Mouse (Mus musculus): ENCODE data around the gene Bcas3. TPM values are rescaled to one million over a fixed set of nuclear protein-coding genes. Genes with fewer than 3 reads are reported as not detected.

The Bcas3 gene
- total RNA-seq, 2 experiments from 2014 or later, result 32.2 to 38.4 TPM

DNA sequence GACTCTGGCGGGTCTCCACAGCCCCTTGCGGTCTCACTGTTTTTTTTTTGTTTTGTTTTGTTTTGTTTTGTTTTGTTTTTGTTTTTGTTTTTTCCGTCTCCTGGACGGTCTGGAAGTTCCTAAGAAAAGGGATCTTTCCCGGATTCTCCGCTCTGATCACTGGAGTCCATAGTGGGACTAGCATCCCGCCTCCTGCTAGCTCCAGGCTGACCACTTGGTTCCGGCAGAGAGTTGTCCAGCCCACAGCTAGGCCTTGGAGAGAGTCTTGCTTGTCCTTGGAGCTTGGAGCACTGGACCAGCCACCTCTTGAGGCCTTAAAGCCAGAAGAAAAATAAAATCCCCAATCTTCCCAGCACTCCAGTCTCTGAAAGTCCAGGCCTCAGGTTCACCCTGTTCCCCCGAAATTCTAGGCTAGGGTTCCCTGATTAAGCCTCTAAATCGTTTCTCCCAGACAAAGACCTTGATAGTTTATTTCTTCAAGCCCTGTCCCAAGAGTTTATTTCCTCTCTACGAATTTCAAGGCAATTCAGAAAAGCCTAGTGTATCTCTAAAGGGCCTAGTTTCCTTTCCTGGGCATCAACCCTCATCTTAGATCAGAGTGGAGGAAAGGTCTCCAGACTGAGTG is 480.9 kb downstream of the Bcas3 start:
- DNase-seq, result peak in 1 of 2 experiments; percentile 25
- intact Hi-C loops (cut with DNase I), result no loop called here

DNA sequence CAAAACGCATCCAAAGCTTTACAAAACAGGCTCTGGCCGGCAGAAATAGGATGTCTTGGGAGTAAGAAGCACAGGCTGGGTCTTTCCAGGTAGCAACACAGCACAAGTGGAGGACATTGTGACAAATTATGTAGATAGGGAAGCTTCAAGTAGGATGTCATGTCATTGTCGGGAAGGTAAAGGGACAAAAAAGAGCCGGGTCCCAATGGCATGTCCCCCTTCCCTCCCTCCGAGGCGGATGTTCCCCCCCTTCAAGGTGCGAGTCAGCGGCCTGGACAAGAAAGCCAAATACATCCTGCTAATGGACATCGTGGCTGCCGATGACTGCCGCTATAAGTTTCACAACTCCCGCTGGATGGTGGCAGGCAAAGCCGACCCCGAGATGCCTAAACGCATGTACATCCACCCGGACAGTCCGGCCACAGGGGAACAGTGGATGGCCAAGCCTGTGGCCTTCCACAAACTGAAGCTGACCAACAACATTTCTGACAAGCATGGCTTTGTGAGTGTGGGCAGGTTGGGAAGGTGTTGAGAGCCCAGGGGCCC is 481.5 kb downstream of the Bcas3 start:
- intact Hi-C loops (cut with DNase I), result no loop called here
- DNase-seq, result no peak

DNA sequence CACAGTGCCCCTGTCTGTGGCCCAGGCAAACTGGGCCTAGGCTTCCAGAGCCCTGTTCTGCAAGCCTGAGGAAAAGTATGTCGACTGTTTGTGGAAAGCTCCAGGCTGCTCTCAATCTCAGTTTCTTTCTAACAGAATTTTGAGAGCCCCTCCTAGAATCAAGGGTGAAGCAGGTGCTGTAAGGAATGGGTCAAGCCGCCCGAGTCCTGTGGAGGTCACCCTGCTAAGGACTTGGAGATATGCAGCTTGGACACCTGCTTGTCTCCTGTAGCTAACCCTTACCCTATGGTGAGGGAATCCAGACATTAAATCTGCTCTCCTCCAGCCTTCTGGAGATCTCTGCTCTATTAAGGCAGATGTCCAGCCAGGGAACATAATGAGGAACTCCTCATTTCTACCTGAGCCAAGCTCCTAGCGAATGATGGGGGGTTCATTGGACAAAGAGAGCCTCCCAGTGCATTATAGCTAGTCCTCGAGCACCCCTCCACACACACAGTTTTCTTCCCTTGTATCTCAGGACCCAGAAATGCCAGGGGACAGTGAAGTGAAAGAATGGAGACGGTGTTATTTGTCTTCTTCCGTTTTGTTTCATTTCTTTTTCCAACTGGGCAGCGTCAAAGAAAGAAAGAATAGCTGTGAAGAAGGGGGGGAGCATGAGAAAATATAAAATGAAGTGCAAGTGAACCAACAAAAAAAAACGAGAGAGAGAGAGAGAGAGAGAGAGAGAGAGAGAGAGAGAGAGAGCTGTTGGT is 482.2 kb downstream of the Bcas3 start:
- DNase-seq, result no peak

DNA sequence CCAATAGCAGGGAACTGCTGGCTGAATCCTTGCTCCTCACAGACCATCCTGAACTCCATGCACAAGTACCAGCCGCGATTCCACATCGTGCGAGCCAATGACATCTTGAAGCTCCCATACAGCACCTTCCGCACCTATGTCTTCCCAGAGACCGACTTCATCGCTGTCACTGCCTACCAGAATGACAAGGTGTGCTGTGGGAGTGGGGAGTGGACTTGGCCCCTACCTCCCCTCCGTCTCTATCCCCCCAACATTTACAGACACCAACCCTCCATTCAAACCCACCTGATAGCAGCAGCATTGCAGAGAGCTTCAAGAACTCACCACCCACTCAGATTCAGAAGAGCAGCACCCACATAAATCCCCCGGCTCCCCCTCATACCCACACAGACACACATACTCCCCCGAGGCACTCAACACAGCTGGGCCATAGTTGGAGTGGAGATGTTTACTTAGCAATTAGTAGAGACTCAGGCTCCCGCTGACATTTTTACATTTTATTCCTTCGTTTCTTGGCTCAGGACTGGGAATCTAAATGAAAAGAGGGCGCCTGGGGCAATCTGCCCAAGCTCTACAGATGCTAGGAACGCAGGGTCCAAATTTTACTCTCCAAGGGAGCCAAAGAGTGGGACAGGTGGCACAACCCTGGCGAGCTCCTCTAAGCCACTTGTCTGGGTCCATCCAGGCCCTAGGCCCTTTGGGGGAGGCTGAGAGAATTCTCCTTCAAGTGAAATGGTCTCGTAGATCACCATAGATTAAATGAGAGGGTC is 483.0 kb downstream of the Bcas3 start:
- intact Hi-C loops (cut with DNase I), result no loop called here
- no peak for DNase-seq

More for the DNA sequence above, 482.2 kb downstream of the Bcas3 start:
- intact Hi-C loops (cut with DNase I), result no loop called here

DNA sequence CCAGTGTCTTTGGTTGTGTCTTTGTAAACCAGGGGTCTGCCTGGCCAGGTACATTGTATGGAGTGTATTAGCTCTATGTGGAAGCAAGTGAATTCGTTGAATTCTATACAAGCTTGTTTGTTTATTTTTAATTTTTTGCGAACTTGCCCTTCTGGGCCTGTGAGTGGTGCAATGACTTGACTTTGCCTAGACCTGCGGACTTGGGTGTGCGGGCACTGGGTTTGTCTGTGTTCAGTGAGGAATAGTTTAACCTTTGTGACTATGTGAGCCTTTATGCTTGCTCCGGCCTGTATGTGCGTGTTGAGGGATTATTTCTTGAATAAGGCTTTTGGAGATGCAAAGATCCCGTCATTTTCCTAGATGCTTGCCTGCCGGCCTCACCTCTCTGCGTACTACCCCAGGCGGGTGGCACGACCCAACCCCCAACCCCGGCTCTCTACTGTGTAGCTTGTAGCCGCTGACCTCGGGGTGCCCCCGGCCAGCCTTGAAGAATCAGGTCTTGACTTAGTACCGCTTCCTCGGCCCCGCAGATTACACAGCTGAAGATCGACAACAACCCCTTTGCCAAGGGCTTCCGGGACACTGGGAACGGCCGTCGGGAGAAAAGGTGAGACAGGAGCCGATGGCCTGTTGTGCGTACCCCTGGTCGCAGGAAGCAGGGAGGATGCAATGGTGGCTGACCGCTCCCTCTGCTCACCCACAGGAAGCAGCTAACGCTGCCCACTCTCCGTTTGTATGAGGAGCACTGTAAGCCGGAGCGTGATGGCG is 483.7 kb downstream of the Bcas3 start:
- intact Hi-C loops (cut with DNase I), result no loop called here
- DNase-seq, result peak in 1 of 2 experiments; percentile 25

DNA sequence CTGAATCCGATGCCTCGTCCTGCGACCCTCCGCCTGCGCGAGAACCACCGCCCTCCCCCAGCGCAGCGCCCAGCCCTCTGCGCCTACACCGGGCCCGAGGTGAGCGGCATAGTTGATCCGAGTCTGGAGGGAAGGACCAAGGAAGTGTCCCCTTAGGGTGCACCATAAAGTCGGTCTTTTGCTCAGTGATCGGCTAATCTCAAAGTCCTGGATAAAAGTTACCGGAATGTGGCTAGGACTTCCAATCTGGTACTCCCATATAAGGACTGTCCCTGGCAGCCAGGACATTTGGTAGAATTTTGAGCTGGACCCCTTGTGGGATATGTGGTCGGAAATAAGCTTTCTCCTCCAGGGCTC is 484.3 kb downstream of the Bcas3 start:
- DNase-seq, result no peak
- intact Hi-C loops (cut with DNase I), result no loop called here

DNA sequence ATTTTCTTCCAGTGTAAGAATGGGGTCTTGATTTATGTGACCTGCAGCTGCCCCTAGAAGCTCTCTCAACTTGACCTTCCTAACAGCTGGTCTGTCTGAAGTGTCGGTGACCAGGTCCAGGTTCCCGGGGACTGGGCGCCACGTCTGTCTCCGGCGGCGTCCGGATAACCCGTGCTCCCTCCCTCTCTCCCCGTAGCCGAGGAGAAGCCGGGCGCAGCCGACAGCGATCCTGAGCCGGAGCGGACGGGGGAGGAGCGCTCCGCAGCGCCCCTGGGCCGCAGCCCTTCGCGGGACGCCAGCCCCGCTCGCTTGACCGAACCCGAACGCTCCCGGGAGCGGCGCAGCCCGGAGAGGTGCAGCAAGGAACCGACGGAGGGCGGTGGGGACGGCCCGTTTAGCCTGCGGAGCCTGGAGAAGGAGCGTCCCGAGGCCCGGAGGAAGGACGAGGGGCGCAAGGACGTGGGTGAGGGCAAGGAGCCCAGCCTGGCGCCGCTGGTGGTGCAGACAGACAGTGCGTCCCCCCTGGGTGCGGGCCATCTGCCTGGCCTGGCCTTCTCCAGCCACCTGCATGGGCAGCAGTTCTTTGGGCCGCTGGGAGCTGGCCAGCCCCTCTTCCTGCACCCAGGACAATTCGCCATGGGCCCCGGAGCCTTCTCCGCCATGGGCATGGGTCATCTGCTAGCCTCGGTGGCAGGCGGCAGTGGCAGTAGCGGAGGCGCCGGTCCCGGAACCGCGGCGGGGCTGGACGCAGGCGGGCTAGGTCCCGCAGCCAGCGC is 484.9 kb downstream of the Bcas3 start:
- intact Hi-C loops (cut with DNase I), result no loop called here

DNA sequence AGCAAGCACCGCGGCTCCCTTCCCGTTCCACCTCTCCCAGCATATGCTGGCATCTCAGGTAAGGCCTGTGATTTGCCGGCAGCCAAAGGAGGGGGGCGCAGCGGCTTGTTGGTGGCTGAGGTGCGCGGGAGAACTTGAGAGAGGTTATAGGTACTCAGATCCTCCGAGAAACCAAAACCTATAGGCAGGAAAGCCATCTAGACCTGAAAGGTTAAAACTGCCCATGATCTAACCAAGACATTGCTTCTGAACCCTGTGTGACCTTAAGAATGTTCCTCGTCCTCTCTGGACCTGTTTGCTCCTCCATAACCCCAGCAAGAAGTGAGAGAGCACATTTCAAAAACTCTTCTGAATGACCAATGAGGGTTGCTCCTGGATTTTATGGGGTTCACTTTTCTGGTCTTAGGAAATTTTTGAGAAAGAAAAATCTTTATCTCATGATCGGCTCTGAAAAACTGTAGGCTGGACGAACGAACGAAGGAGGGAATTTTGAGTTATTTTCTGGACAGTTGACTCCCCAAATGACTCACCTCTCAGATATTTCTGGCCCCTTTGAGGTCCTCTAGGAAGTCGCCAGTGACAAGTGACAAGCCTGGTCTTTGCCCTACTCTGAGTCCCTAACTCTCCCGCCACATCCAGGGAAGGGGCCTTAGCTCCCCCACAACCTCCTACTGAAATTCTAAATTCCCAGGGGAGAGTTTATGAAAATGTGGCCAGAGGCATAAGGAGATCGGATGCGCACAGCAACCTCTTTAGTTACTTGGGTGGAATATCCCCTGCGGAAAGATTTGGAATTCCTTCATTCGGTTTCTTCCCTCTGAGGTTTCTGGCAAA is 485.7 kb downstream of the Bcas3 start:
- DNase-seq, result no peak
- intact Hi-C loops (cut with DNase I), result no loop called here

More for the DNA sequence above, 484.9 kb downstream of the Bcas3 start:
- DNase-seq, result peak in 1 of 2 experiments; percentile 25

DNA sequence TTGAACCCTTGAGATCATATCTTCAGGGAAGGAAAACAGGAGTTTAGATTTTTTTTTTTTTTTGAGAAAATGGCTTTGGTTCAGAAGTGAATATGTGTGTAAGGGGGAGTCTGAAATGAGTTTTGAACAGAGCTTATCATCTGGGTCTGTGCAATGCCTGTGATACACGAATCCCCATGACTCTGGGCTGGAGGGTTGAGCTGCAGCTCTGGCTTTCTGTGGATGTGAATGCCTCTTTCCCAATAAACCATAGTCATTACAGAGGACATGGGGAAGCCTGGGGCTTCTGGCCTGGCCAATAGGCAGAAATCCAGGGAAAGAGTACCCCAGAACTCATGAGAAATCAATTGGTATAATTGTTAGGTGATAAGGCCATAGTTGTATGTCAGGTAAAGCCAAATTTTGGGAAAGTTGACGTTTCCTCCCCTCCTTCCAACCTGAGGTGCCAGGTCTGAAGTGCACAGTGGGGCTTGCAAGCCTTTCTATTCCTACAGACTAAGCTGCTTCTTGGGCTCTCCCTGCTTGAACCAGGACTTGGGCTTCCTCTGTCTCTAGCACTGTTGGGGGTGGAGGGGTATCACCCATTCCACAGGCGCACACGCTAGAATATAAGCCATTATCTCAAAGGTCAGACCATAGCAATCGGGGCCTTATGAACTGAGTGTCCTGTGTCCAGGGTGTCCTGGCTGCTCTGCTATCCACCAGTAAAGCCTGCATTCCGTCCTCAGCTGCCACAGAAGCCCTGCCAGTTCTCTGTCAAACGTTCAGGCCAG is 486.5 kb downstream of the Bcas3 start:
- intact Hi-C loops (cut with DNase I), result loop anchor here (5.0 to 10.0 kb wide), 2 partner anchors 372 to 515 kb away; partner anchors contain the start of gene Med13
- no peak for DNase-seq

DNA sequence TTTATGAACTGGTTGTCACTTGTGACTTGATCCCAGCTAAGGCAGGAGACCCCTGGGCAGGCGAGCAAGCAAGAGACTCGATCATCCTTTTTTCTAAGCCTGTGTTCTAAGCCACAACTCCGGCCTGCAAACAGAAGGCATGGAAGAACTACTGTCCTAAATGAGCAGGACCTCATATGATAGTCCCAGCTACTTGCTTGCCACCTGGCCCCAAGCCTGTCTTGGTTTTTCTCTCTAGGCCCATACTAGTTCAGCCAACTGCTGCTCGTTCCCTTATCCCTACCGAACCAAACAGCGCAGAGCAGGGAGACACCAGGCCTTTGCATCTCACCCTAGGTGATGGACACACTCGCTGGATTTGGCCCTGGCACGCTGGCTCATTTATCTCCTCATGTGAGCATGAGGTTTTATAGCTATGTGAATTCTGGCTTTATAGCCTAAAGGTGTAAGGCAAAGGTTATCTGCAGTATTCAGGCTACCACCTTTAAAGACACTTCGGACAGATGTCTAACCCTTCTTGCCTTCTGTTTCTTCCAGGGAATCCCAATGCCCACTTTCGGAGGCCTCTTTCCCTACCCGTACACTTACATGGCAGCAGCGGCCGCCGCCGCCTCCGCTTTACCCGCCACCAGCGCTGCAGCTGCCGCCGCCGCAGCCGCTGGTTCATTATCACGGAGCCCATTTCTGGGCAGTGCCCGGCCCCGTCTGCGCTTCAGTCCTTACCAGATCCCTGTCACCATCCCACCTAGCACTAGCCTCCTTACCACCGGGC is 487.2 kb downstream of the Bcas3 start:
- no peak for DNase-seq
- intact Hi-C loops (cut with DNase I), result loop anchor here (5.0 to 10.0 kb wide), 2 partner anchors 373 to 515 kb away; partner anchors contain the start of gene Med13

DNA sequence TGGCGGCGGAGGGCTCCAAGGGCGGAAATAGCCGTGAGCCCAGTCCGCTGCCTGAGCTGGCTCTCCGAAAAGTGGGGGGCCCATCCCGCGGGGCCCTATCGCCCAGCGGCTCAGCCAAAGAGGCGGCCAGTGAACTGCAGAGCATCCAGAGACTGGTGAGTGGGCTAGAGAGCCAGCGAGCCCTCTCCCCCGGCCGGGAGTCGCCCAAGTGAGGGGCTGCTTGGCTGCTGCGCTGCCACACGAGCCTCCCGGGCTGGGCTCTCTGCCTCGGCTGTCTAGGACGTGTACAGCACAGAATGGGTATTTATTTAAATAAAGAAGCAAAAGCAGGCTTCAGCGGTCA is 487.8 kb downstream of the Bcas3 start:
- intact Hi-C loops (cut with DNase I), result loop anchor here (5.0 to 10.0 kb wide), 2 partner anchors 373 to 514 kb away; partner anchors contain the start of gene Med13
- DNase-seq, result no peak

DNA sequence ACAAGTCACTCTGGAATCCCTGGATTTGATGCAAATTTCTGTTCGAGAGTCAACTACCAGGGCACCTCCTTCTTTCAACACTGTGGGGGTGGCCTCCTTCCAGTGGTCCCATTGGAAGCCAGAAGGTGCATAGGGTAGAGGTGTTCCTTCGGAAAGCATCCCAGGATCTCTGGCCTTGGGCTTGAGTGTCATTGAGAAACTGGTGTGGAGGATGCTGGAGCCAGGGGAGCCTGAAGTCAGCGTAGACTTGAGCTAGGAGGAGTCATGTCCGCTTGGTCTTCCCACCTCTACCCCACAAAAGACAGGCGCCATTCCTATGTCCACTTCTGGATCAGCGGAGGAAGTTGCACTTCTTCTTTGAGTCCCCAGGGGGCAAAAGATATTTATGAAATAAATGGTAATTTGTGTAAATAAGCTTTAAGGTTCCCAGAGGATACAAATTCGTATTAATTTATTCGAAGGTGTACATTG is 488.3 kb downstream of the Bcas3 start:
- intact Hi-C loops (cut with DNase I), result loop anchor here (5.0 to 10.0 kb wide), 2 partner anchors 374 to 514 kb away; partner anchors contain the start of gene Med13
- no peak for DNase-seq

DNA sequence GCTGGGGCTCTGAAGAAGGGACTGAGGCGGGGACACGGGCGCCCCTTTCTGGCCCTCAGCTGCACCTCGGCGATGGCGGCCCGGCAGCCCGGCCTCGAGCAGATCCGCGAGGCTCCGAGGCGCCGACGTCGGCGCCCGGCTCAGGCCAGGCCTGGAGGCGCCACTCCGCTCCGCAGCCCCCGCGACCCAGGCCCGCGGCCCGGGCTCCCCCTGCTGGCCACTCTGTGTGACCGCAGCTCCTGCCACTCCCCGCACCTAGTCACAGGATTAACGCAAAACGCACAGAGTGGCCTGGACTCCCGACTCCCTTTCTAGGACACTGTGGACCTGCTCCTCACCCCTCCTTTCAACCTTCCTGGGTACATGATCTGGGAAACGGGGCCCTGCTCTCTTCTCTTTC is 489.0 kb downstream of the Bcas3 start:
- intact Hi-C loops (cut with DNase I), result loop anchor here (5.0 to 10.0 kb wide), 2 partner anchors 375 to 513 kb away; partner anchors contain the start of gene Med13
- DNase-seq, result peak; percentile 58 to 67

DNA sequence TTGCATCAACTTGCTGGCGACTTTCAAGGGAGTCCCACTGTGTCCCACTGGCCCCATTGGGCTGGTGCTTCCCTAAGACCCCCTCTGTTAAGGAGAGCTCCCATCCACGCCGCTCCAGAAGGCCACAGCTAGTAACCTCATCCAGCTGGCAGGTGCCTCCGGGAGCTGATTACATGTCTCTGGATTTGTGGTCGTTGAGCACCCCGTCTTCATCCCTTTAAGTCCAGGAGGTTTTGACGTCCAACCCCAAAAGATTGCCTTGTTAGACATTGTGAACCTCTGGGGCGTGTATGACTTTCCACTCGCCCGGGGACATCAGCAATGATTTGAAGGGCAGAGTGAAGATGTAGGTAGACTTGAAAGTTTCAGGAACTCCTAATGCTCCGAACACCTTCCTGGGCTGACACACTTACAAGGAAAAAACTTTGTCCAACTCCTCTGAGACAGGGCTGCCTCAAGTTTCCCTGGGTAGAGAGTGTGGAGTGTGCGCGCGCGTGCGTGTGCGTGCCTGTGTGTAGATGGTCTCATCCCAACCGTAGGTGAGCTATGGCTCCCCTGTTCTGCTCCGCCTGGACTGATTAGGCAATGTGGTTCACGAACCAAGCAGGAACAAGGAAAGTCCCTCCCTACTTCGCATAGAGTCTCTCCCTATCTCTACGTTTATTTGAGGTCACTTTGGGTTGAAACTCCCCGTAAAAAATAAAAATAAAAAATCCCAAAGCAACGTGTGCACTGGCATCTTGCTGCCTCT is 489.8 kb downstream of the Bcas3 start:
- DNase-seq, result no peak
- intact Hi-C loops (cut with DNase I), result loop anchor here (5.0 to 10.0 kb wide), 2 partner anchors 375 to 512 kb away; partner anchors contain the start of gene Med13

DNA sequence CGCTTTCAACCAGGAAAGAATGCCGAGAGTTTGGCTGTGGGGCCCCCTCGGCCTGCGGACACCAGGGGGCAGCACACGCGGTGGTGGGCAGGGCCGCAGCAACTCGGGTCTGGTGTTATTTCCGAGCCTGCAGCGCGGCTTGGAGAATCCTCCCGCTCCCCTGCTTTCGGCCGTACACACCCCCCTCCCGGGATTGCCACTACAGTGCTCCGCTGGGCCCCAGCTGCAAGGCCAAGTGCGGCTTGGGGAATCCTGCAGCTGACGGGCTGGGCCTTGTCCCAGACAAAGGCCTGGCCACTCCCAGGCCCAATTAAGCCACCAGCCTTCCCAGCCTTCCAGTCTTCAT is 490.4 kb downstream of the Bcas3 start:
- intact Hi-C loops (cut with DNase I), result loop anchor here (5.0 to 10.0 kb wide), 2 partner anchors 376 to 511 kb away; partner anchors contain the start of gene Med13
- peak; percentile 71 to 74 for DNase-seq

Data from gastrocnemius, postnatal 36 days (tissue).